Mouse (Mus musculus) heart, postnatal 0 days (tissue): Measurements from ENCODE around the gene Bcr.

Experiments
- CTCF ChIP-seq: IDR thresholded peaks from 2 replicates; pipeline ENCODE4 v1.5.1; 2016; ENCODE audit warnings: antibody characterized with exemption, control low read depth, low read depth
- EP300 ChIP-seq: IDR thresholded peaks from 2 replicates; pipeline ENCODE4 v1.6.1; 2016; ENCODE audit warnings: antibody characterized with exemption, low read depth

GRCm38 (mm10) chr10:75212981-75213380 is 152.6 kb downstream of the Bcr start:
- TF ChIP-seq CTCF: no peak
- no peak for TF ChIP-seq EP300
